Mouse (Mus musculus): Measurements from ENCODE around the gene Rasl10a.

- TF ChIP-seq GATA1 (IDR thresholded peaks at IDR 0.05; ENCODE audit: borderline replicate concordance, low read length) (no peak), CTCF (IDR thresholded peaks at IDR 0.05; ENCODE audit: low read depth, low read length) (no peak), GATA2 (IDR thresholded peaks at IDR 0.05; ENCODE audit: borderline replicate concordance, low read depth, low read length) (no peak)
These were observed 430 bp upstream of the Rasl10a start for GRCm38 (mm10) chr11:5057541-5057855.
